Mouse (Mus musculus) adrenal gland, postnatal 25 days (tissue): Measurements from ENCODE around the gene Gkn1. TPM values are rescaled to one million over a fixed set of nuclear protein-coding genes. Genes with fewer than 3 reads are reported as not detected.
A peak's percentile ranks its signal among the peaks of the same experiment; 100 is the strongest.

Experiments used
- DNase-seq: peaks from one replicate; pipeline ENCODE4 v3.0.0; 2021; ENCODE audit warnings: mixed read lengths
- total RNA-seq: library from RNA; stranded (reverse); gene quantifications from 2 replicates; pipeline ENCODE4 v1.2.3, GENCODE M21; 2021

The Gkn1 gene
- total RNA-seq, 1 experiment from 2014 or later, result not detected

DNA sequence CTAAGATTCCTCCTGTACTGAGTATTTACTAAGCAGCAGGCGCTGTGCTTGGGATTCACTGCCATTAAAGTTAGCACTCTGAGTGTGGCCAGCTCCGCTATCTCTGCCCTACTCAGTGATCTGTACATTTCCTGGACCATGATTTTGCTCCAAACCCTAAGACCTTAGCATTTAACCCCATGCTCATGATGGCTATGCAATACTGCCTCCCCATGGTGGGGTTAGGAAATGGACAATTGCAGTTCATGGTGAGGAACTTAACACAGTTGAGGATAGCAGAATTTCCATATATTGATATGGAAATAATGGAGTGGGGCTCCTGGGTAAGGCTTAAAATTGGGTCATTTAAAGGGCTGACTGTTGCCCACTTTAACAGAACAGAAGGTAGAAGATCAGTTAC is 27.4 kb downstream of the Gkn1 start:
- peak; percentile 20 for DNase-seq

DNA sequence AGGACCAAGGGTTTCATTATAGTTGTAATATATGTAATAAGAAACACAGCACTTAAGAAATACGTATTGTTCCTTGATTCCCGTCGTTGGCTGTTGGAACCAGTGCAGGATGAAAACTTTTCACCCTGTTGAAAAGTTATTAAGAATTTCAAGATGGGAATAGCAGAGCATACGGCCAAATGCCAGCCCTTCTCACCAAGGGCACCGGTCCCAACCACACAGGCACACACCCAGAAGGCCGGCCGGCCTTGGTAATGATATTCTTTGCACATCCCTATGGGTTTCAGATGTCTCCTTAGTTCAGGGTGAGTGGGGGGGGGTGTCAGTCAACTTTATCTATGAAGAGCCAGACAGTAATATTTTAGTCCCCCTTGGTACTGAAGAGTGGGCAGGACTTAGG is 32.1 kb downstream of the Gkn1 start:
- no peak for DNase-seq

DNA sequence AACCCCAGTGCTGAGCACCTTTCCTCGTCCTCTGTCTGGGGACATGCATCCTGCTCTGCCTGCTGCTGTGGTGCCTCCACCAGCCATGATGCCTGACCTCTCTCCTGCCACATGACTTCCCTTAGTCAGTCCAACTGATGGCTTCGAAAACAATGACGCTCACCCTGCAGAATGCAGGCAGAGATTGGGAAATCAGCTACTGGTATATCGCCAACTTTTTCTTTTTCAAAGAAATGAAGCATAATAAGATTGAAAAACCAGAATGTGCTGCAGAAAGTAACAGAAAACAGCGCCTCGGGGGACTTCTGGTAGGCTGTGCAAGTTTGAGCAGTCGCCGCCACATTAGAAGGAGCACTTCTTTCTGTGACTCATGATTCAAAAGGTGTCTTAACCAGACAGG is 33.8 kb downstream of the Gkn1 start:
- DNase-seq, result no peak

DNA sequence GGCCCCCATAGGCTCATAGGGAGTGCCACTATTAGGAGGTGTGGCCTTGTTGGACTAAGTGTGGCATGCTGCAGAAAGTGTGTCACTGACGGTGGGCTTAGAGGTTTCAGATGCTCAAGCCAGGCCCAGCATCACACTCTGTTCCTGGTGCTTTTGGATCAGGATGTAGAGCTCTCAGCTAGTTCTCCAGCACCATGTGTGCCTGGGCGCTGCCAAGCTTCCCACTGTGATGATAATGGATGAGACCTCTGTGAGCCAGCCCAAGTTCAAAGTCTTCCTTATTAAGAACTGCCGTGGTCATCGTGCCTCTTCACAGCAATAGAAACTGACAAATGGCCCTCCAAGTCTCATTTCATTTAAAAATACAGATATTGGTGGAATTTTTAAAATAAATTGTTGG is 38.0 kb downstream of the Gkn1 start:
- no peak for DNase-seq

DNA sequence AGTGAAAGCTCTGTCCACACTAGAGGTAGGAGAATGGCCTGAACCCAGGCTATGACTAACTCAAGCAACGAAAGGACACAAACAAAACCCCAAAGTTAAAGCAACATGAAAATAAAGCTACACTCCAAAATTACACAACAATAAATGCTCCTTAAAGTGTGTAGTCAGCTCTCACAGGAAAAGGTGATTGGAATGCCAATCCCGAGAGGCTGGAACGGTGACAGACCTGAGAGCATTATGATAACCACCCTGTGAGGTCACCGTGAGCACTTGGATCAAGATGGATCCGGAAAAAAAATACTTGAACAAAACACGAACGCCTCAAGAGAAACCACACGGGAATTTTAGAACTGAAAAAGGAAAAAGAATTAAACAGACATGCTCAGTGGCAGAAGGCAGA is 46.3 kb downstream of the Gkn1 start:
- DNase-seq, result no peak

DNA sequence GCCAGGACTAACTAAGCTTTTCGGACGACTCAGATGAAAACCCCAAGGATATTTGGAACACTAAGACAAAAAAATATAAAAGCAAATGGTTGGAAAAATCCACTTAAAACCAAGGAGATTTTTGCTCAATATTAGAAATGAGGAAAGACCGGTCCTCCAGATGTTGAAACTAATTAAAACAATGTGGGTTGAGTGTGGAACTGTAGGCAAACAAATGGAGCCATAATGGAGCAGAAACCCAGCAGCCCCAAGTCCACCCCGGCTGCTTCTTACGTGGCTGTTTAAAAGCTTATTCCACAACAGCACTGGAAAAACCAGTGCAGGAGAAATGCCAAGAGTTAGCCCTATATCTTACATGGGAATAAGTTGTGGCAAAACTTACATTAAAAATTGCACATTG is 48.0 kb downstream of the Gkn1 start:
- no peak for DNase-seq

DNA sequence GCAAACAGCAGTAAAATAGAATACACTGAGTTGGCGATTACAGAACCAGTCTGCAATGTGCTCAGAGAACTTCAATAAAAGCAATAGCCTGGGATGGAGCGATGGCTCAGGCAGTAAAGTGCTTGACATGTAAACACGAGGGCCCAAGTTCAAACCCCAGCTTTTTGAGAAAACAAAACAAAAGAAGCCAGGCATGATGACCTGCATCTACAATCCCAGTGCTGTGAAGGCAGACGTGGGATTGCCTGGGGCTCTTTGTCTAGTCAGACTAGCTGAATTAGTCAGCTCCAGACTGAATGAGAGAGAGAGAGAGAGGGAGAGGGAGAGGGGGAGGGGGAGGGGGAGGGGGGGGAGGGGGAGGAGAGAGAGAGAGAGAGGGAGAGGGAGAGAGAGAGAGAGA is 48.8 kb downstream of the Gkn1 start:
- DNase-seq, result no peak

Other genes with a start within 250 kb of the Gkn1 start
- 0.15 TPM in 1 of 2 replicates, not detected in the other for gene D6Ertd527e, start 246.2 kb downstream of the Gkn1 start, total RNA-seq
- 16.5 and 19.4 TPM in 2 replicates for gene Antxr1, start 15.1 kb downstream of the Gkn1 start, total RNA-seq
- gene Gkn2, start 22.4 kb upstream of the Gkn1 start, total RNA-seq, result not detected in 2 replicates
- 1.1 TPM in 1 of 2 replicates, not detected in the other for gene Gkn3, start 38.0 kb upstream of the Gkn1 start, total RNA-seq
- not detected in 2 replicates for gene Bmp10, start 78.1 kb upstream of the Gkn1 start, total RNA-seq
- 2.9 and 3.3 TPM in 2 replicates for gene Arhgap25, start 182.3 kb upstream of the Gkn1 start, total RNA-seq
- 0.58 and 0.90 TPM in 2 replicates for gene Prokr1, start 239.8 kb upstream of the Gkn1 start, total RNA-seq